Mouse (Mus musculus) splenic B cell, adult 2 months (primary cell): ENCODE data around the gene Trmt112.
A peak's percentile ranks its signal among the peaks of the same experiment; 100 is the strongest.
"Not testable (repeated sequence)": the region's sequence is repeated elsewhere in the genome, so short reads cannot be mapped to it uniquely, and the experiment has no call there.

Experiments
- DNase-seq: peaks from one replicate; pipeline ENCODE4 v3.0.0-alpha.2; 2011; ENCODE audit warnings: low read depth, low spot score
- H3K27me3 ChIP-seq: 2 replicates; pipeline ENCODE4 v1.6.1; 2012; ENCODE audit warnings: mild to moderate bottlenecking, low read length, moderate library complexity, mixed read lengths; ENCODE audit not compliant: control insufficient read depth, poor library complexity, insufficient read depth, severe bottlenecking
- H3K36me3 ChIP-seq: 2 replicates; pipeline ENCODE4 v1.6.1; 2012; ENCODE audit warnings: mild to moderate bottlenecking, low read length, moderate library complexity, mixed read lengths; ENCODE audit not compliant: control insufficient read depth, poor library complexity, insufficient read depth, severe bottlenecking

Gene Trmt112

GRCm38 (mm10) chr19:6909507-6910289 lies at the start of gene Trmt112, which contains the start of gene Prdx5:
Gene Trmt112 (plus strand): TSS chr19:6909698.
Gene Prdx5 (minus strand): TSS chr19:6910106.
- no peaks in the 10 kb centered on the region for H3K27me3 ChIP-seq
- DNase-seq, result peak; percentile 95
- peaks cover 18% of the 10 kb centered on the region for H3K36me3 ChIP-seq

DNA sequence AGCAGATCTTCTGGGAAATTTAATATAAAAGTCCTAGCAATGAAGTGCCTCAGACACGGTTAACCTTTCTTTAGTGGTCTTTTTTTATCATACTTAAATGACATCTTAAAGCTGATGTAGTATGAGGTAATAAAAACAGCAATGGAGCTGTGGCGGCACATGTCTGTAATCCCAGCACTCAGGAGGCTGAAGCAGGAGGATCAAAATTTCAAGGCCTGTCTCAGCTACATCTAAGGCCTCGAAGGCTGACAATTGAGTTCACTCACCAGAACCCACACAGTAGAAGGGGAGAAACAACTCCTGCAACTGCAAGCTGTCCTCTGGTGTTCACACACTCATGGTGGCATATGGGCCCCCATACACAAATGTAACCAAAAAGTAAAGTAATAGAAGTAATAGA lies 49.5 kb upstream of the Trmt112 start:
- Histone ChIP-seq H3K36me3 (no peaks in the 10 kb centered on the region), H3K27me3 (no peaks in the 10 kb centered on the region)
- DNase-seq, result no peak

DNA sequence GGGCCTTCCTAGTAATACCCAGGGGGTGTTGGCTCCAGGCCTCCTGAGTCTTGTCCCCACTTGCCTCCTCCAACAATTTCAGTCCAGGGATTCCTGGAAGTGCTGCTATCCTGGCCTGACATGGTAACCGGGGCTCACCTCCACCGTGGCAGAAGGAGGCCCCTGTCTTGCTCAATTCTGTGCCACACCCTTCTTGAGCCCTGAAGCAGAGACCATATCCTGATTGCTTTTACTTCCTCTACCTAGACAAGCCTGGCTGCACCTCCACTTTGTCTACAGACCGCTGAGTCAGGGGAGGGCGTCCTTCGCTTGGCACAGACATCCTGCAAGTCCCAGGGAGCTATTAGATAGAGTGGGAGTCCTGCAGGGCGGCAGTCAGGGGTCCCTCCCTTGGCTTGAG lies 48.8 kb upstream of the Trmt112 start:
- Histone ChIP-seq H3K27me3 (no peaks in the 10 kb centered on the region), H3K36me3 (no peaks in the 10 kb centered on the region)
- peak; percentile 80 for DNase-seq

DNA sequence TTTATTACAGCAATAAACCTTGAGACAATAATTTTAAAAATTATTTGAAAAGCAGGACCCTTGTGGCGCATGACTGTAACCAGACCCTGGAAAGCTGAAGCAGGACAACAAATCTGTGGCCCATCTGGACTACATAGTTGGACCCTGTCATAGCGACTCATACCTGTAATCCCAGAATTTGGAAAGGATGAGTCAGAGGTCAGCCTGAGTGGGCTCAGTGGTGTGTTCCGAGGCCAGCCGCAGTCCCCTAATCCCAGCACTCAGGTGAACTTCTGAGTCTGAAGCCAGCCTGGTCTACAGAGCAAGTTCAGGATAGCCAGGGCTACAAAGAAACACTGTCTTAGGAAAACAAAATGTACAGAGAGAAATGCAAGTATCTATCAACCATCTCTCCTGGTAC lies 48.0 kb upstream of the Trmt112 start:
- Histone ChIP-seq H3K36me3 (no peaks in the 10 kb centered on the region), H3K27me3 (no peaks in the 10 kb centered on the region)
- DNase-seq, result no peak

DNA sequence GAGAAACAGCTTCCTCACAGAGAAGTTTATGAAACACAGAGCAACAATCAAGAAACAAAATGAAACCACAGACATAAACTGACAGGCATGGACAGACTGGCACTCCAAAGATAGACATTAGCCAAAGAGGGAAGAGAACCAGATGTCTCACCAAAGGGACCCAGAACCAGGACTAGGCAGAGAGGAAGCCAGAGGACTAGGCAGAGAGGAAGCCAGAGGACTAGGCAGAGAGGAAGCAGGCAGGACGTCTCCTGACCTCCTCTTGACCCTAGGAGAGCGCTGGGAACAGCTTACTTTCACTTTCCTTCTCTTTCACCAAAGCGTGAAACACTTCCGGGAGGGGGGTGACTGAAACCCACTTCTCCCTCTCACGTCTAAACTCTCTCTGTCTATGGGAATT lies 40.1 kb upstream of the Trmt112 start:
- DNase-seq, result peak; percentile 59
- Histone ChIP-seq H3K36me3 (no peaks in the 10 kb centered on the region), H3K27me3 (no peaks in the 10 kb centered on the region)

GRCm38 (mm10) chr19:6871574-6872271 lies 37.8 kb upstream of the Trmt112 start:
- H3K27me3 ChIP-seq, result no peaks in the 10 kb centered on the region
- DNase-seq, result peak; percentile 76
- no peaks in the 10 kb centered on the region for H3K36me3 ChIP-seq

DNA sequence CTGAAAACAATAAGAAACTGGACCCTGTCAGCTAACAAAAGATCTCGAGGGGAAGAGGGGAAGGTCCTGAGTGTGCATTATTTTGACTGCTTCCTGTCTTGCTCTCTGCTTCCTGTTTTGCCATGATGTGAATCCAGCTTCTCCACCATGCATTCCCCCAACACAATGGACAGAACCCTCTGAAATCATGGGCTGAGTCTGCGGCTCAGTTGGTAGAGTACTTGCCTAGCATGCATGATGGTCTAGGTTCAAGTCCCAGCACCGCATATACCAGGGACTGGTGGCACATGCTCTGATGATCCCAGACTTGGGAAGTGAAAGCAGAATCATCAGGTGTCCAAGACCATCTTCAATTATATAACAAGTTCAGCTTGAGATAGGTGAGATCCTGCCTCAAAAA lies 36.8 kb upstream of the Trmt112 start:
- peak; percentile 33 for DNase-seq
- H3K27me3 ChIP-seq, result no peaks in the 10 kb centered on the region
- H3K36me3 ChIP-seq, result no peaks in the 10 kb centered on the region

DNA sequence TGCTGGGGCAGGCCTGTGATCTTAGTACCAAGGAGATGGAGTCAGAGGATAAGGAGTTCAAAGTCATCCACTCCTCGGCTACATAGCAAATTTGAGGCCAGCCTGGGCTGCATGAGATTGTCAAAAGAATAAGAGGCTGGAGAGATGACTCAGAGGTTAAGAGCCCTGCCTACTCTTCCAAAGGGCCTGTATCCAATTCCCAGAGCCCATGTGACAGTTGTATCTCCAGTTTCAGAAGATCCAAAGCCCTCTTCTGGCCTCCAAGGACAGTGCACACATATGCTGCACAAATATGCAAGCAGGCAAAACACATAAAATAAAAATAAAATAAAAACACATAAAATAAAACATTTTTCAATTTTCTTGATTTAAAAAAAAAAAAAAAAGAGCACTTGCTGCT lies 35.2 kb upstream of the Trmt112 start:
- no peaks in the 10 kb centered on the region for H3K36me3 ChIP-seq
- H3K27me3 ChIP-seq, result no peaks in the 10 kb centered on the region
- no peak for DNase-seq

- no peak for DNase-seq
- Histone ChIP-seq H3K27me3 (no peaks in the 10 kb centered on the region), H3K36me3 (no peaks in the 10 kb centered on the region)
Measured at GRCm38 (mm10) chr19:6875834-6876233, 33.7 kb upstream of the Trmt112 start.

- no peak for DNase-seq
- Histone ChIP-seq H3K36me3 (no peaks in the 10 kb centered on the region), H3K27me3 (no peaks in the 10 kb centered on the region)
Measured at GRCm38 (mm10) chr19:6876799-6877198, 32.7 kb upstream of the Trmt112 start.

DNA sequence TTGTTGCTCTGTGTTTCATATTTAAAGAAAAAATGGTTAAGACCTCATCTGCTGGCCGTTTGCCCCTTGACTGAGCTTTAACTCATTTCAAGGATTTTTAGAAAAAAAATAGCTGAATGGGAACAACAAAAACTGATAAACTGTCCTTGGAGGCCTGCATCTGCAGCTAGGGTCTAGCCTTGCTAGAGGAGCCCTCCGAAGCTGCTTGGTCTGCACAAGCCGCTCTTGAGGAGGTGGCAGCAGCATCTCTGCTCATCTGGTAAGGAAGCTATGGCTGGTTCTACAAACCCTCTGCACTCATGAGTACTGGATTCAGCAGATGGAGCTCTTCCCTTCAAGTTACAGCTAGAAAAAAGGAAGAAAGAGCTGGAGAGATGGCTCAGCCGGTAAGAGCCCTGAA lies 31.5 kb upstream of the Trmt112 start:
- no peaks in the 10 kb centered on the region for H3K27me3 ChIP-seq
- no peak for DNase-seq
- no peaks in the 10 kb centered on the region for H3K36me3 ChIP-seq

- H3K36me3 ChIP-seq, result no peaks in the 10 kb centered on the region
- DNase-seq, result no peak
Measured at GRCm38 (mm10) chr19:6892512-6892911, 17.0 kb upstream of the Trmt112 start.

DNA sequence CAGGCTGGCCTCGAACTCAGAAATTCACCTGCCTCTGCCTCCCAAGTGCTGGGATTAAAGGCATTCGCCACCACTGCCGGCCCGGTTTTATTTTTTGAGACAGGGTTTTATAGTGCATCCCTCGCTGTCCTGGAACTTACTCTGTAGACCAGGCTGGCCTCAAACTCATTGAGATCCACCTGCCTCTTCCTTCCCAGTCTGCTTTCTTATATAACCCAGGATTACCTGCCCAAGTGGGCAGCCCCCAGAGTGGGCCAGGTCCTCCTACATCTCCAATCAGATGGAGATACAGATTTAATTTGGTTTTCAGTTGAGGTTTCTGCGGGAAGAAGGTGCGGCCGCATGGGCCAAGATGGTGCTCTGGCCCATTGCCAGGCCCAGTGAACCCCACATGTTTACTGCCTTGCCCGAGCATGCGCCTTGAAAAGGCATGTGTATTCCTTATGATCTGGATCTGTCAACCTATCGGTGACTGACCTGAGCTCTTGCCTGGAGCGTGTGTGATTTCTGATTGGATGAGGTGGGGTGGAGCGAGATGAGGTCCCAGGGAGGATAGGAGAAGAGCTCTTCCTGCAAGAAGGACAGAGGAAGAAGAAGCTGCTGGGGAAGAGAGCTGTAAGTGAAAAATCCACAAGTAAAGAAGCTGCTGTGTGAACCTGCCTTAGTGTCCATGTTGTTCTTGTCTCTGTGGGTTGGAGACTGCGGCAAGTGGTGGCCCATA lies 15.6 kb upstream of the Trmt112 start:
- Histone ChIP-seq H3K27me3 (no peaks in the 10 kb centered on the region), H3K36me3 (no peaks in the 10 kb centered on the region)

More at GRCm38 (mm10) chr19:6892512-6892911, 17.0 kb upstream of the Trmt112 start:
- H3K27me3 ChIP-seq, result no peaks in the 10 kb centered on the region

DNA sequence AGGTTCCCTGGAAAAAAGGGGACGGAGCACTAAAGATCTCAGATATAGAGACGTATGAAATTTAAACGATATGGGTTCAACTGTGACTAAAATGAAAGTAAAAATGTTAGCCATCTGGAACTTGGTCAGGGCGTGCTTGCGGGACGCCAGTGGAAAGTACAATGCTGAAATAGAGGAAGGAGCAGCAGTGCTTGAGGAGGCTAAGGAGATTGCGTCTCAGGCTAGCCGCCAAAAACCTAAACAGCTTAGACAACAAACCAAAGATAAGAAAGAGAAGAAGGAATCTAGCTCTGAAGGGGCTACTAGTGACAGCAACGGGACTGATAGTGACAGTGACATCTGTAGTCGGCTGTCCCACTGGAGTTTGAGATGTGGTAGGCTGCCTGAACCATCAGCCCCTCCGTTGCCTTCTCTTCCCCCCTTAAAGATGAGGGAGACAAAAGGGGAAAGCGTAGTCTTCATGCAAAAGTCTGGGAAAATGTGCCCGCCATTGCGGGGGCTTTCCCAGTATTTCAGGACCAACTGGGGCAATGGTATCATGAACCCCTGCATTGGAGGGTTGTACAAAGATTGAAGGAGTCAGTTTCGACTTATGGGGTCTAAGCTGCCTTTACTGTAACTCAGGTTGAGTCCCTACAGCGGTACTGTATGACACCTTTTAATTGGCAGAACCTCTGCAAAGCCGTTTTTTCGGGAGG lies 13.7 kb upstream of the Trmt112 start:
- not testable (repeated sequence) for H3K27me3 ChIP-seq, H3K36me3 ChIP-seq
- peak; percentile 48 for DNase-seq

More for the DNA sequence above, 15.6 kb upstream of the Trmt112 start:
- DNase-seq, result no peak
